Mouse (Mus musculus): ENCODE data around the gene Olfr1307. TPM values are rescaled to one million over a fixed set of nuclear protein-coding genes. Genes with fewer than 3 reads are reported as not detected.

Olfr1307 gene
- total RNA-seq (2021) = not detected
- long read RNA-seq, experiment 1 = 0 reads
- long read RNA-seq, experiment 2 = 0 reads

DNA sequence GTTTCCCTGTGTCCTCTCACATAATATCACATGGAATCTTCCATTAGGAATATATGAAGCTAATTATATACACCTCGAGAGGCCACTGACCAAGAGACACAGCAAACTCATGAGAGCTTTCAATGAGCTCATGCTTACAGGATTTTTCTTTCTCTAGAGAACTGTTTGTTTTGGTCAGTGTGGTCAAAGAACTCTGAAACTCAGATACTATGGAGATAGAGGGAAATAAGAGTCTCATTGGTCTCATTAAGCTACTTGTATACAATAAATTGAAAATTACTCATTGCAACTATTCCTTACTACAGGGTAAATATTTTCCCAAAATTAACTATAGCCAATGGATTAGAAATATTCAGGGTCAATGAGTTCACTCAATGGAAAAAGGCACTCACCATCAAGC, at the start of gene Olfr1307:
Gene Olfr1307 (minus strand): TSS at position 101 of the 400 bp plus-strand sequence.
- no peak for DNase-seq

- no peak for DNase-seq
Measured at GRCm38 (mm10) chr2:111990181-111990580, 40.9 kb upstream of the Olfr1307 start, which contains the start of gene Olfr1309. Olfr1309 (minus strand) TSS chr2:111990281.

DNA sequence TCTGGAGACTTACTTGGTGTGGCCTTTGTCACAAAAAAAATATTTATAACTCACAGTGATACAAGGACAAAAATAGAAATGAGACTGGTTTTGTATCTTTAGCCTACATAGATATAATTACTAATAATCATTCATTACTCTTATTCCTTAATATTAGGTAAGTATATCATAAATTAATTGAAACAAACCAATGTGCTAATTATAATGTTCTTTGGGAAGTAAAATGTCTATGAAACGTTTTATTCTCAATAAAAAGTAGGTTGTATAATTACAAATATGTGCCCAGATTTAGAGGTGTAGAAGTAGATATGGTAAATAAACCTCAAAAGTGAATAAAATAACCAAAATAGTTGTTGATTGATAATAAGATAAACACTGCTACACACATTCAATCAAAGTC, 15.6 kb upstream of the Olfr1307 start, which contains the start of gene Olfr1308:
Gene Olfr1308 (minus strand): TSS at position 101 of the 400 bp plus-strand sequence.
- DNase-seq = no peak

DNA sequence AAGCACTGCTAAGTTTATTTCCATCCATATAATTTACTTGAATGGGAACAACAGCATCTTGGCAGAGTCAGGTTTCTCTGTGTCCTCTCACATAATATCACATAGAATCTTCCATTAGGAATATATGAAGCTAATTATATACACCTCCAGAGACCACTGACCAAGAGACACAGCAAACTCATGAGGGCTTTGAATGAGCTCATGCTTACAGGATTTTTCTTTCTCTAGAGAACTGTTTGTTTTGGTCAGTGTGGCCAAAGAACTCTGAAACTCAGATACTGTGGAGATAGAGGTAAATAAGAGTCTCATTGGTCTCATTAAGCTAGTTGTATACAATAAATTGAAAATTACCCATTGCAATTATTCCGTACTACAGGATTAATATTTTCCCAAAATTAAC, 33.1 kb downstream of the Olfr1307 start, which contains the start of gene Olfr1306:
Gene Olfr1306 (minus strand): TSS at position 101 of the 400 bp plus-strand sequence.
- no peak for DNase-seq

Other genes starting within 250 kb of the Olfr1307 start
- not detected for gene Olfr1301, start 198.4 kb downstream of the Olfr1307 start, total RNA-seq (2021)
- gene Olfr1302, start 172.0 kb downstream of the Olfr1307 start, total RNA-seq (2021) = not detected
- not detected for gene Olfr1303, start 129.1 kb downstream of the Olfr1307 start, total RNA-seq (2021)
- gene Olfr1305, start 72.3 kb downstream of the Olfr1307 start, total RNA-seq (2021) = not detected
- gene Olfr1306, start 33.2 kb downstream of the Olfr1307 start, total RNA-seq (2021) = not detected
- not detected for gene Olfr1308, start 15.5 kb upstream of the Olfr1307 start, total RNA-seq (2021)
- not detected for gene Olfr1309, start 40.8 kb upstream of the Olfr1307 start, total RNA-seq (2021)
- not detected for gene Olfr1310, start 63.3 kb upstream of the Olfr1307 start, total RNA-seq (2021)
- gene Olfr1311, start 75.0 kb upstream of the Olfr1307 start, total RNA-seq (2021) = not detected
- not detected for gene Olfr1312, start 100.8 kb upstream of the Olfr1307 start, total RNA-seq (2021)
- not detected for gene Olfr1313, start 128.4 kb upstream of the Olfr1307 start, total RNA-seq (2021)
- gene Olfr1314, start 147.3 kb upstream of the Olfr1307 start, total RNA-seq (2021) = not detected
- not detected for gene Olfr1315-ps1, start 166.0 kb upstream of the Olfr1307 start, total RNA-seq (2021)
- not detected for gene Olfr1316, start 185.5 kb upstream of the Olfr1307 start, total RNA-seq (2021)
- not detected for gene Olfr1317, start 190.9 kb upstream of the Olfr1307 start, total RNA-seq (2021)
- gene Olfr1318, start 204.8 kb upstream of the Olfr1307 start, total RNA-seq (2021) = not detected

Data from gastrocnemius, postnatal 25 days (tissue).